Mouse (Mus musculus) stomach, embryonic 16.5 days (tissue): Measurements from ENCODE around the gene Qprt. TPM values are rescaled to one million over a fixed set of nuclear protein-coding genes. Genes with fewer than 3 reads are reported as not detected.

Source experiments
- ATAC-seq: fragments of 200-750 bp; cut with Nextera tagmentation; 2 replicates; pipeline ENCODE4 v1.8.0; 2017; ENCODE audit warnings: moderate number of reproducible peaks, moderate TSS enrichment; ENCODE audit not compliant: insufficient read depth, low FRiP score
- H3K27ac ChIP-seq: fragments of 300-500 bp; sonication (generic); 2 replicates; pipeline ENCODE4 v1.5.1; 2014; ENCODE audit warnings: low read length
- H3K27me3 ChIP-seq: fragments of 300-500 bp; sonication (generic); 2 replicates; pipeline ENCODE4 v1.6.1; 2014; ENCODE audit warnings: low read length, control low read depth, mixed read lengths; ENCODE audit not compliant: control insufficient read depth, insufficient read depth
- H3K36me3 ChIP-seq: fragments of 300-500 bp; sonication (generic); 2 replicates; pipeline ENCODE4 v1.6.1; 2014; ENCODE audit warnings: low read length; ENCODE audit not compliant: control insufficient read depth, insufficient read depth
- H3K4me1 ChIP-seq: fragments of 300-500 bp; sonication (generic); 2 replicates; pipeline ENCODE4 v1.6.1; 2014; ENCODE audit warnings: low read length, control low read depth, mixed read lengths; ENCODE audit not compliant: control insufficient read depth, insufficient read depth
- H3K4me2 ChIP-seq: fragments of 300-500 bp; sonication (generic); 2 replicates; pipeline ENCODE4 v1.6.1; 2014; ENCODE audit warnings: low read depth, low read length, mixed read lengths
- H3K4me3 ChIP-seq: fragments of 300-500 bp; sonication (generic); replicated peaks from 2 replicates; pipeline ENCODE4 v1.5.1; 2014; ENCODE audit warnings: mild to moderate bottlenecking, low read length
- H3K9ac ChIP-seq: fragments of 300-500 bp; sonication (generic); 2 replicates; pipeline ENCODE4 v1.6.1; 2014; ENCODE audit warnings: low read length
- H3K9me3 ChIP-seq: fragments of 300-500 bp; sonication (generic); replicated peaks from 2 replicates; pipeline ENCODE4 v1.6.1; 2016; ENCODE audit warnings: low read length, control low read depth; ENCODE audit not compliant: control insufficient read depth
- WGBS: fragments of 180-500 bp; shearing (Covaris S2); extraction: QIAGEN DNeasy Blood & Tissue Kit; methylation state at CpG from one replicate; pipeline ENCODE4 v1.1.7; 2014; 5-methylcytosine and 5-hydroxymethylcytosine counted together
- polyA plus RNA-seq: library from polyadenylated mRNA; unstranded; fragments of >200 nt; fragmentation: Nextera tagmentation; extraction: Ambion mirVana; gene quantifications from 2 replicates; pipeline ENCODE4 v1.2.1, GENCODE M21; 2015

Qprt gene
- polyA plus RNA-seq, 1 experiment from 2014 or later = 4.8 TPM

GRCm38 (mm10) chr7:127146267-127146603, 24.2 kb upstream of the Qprt start:
- no peak overlapping the region for H3K27ac ChIP-seq
- no peaks in the 10 kb centered on the region for H3K9me3 ChIP-seq
- no peaks in the 10 kb centered on the region for H3K4me1 ChIP-seq
- no peaks in the 10 kb centered on the region for H3K36me3 ChIP-seq
- H3K4me3 ChIP-seq = no peak overlapping the region
- 63% methylated on average over 2 of the region's 2 CpGs for WGBS
- no peak overlapping the region for H3K9ac ChIP-seq
- H3K27me3 ChIP-seq = no peaks in the 10 kb centered on the region
- no peak for ATAC-seq
- no peak overlapping the region for H3K4me2 ChIP-seq

- ATAC-seq = no peak
- H3K9me3 ChIP-seq = no peaks in the 10 kb centered on the region
- no peak overlapping the region for H3K27ac ChIP-seq
- no peaks in the 10 kb centered on the region for H3K36me3 ChIP-seq
- H3K9ac ChIP-seq = no peak overlapping the region
- H3K4me3 ChIP-seq = no peak overlapping the region
- H3K4me1 ChIP-seq = no peaks in the 10 kb centered on the region
- H3K4me2 ChIP-seq = no peak overlapping the region
- H3K27me3 ChIP-seq = no peaks in the 10 kb centered on the region
- 55% methylated on average over 9 of the region's 9 CpGs for WGBS
Measured at GRCm38 (mm10) chr7:127145387-127146266, 23.6 kb upstream of the Qprt start.

- Histone ChIP-seq H3K27ac (no peak overlapping the region), H3K9me3 (no peaks in the 10 kb centered on the region), H3K4me1 (no peaks in the 10 kb centered on the region), H3K36me3 (no peaks in the 10 kb centered on the region), H3K9ac (no peak overlapping the region), H3K4me2 (no peak overlapping the region), H3K27me3 (no peaks in the 10 kb centered on the region), H3K4me3 (no peak overlapping the region)
- ATAC-seq = no peak
- WGBS = 73% methylated on average over 7 of the region's 7 CpGs
Measured at GRCm38 (mm10) chr7:127144412-127144811, 22.4 kb upstream of the Qprt start.

- Histone ChIP-seq H3K4me3 (no peak overlapping the region), H3K9me3 (no peaks in the 10 kb centered on the region), H3K9ac (no peak overlapping the region), H3K36me3 (no peaks in the 10 kb centered on the region), H3K27me3 (no peaks in the 10 kb centered on the region), H3K27ac (no peak overlapping the region), H3K4me2 (no peak overlapping the region), H3K4me1 (no peaks in the 10 kb centered on the region)
- WGBS = 87% methylated on average over 4 of the region's 4 CpGs
- no peak for ATAC-seq
Measured at GRCm38 (mm10) chr7:127142666-127143065, 20.6 kb upstream of the Qprt start.

- no peak overlapping the region for H3K4me3 ChIP-seq
- ATAC-seq = no peak
- no peaks in the 10 kb centered on the region for H3K9me3 ChIP-seq
- 48% methylated on average over 2 of the region's 2 CpGs for WGBS
- no peak overlapping the region for H3K27ac ChIP-seq
- no peaks in the 10 kb centered on the region for H3K27me3 ChIP-seq
- H3K4me1 ChIP-seq = no peaks in the 10 kb centered on the region
- no peak overlapping the region for H3K4me2 ChIP-seq
- H3K36me3 ChIP-seq = no peaks in the 10 kb centered on the region
- H3K9ac ChIP-seq = no peak overlapping the region
Measured at GRCm38 (mm10) chr7:127142214-127142613, 20.2 kb upstream of the Qprt start.

- ATAC-seq = no peak
- Histone ChIP-seq H3K9me3 (no peaks in the 10 kb centered on the region), H3K4me2 (no peak overlapping the region), H3K36me3 (no peaks in the 10 kb centered on the region), H3K9ac (no peak overlapping the region), H3K4me3 (no peak overlapping the region), H3K27me3 (no peaks in the 10 kb centered on the region), H3K4me1 (no peaks in the 10 kb centered on the region), H3K27ac (no peak overlapping the region)
- WGBS = 61% methylated on average over 7 of the region's 7 CpGs
Measured at GRCm38 (mm10) chr7:127140623-127141404, 18.8 kb upstream of the Qprt start.

GRCm38 (mm10) chr7:127139562-127139961, 17.5 kb upstream of the Qprt start:
- ATAC-seq = no peak
- H3K9me3 ChIP-seq = no peaks in the 10 kb centered on the region
- H3K4me1 ChIP-seq = no peaks in the 10 kb centered on the region
- H3K9ac ChIP-seq = no peak overlapping the region
- 45% methylated on average over 5 of the region's 5 CpGs for WGBS
- no peaks in the 10 kb centered on the region for H3K27me3 ChIP-seq
- H3K36me3 ChIP-seq = no peaks in the 10 kb centered on the region
- H3K27ac ChIP-seq = no peak overlapping the region
- no peak overlapping the region for H3K4me3 ChIP-seq
- H3K4me2 ChIP-seq = no peak overlapping the region

GRCm38 (mm10) chr7:127139100-127139499, 17.1 kb upstream of the Qprt start:
- no peaks in the 10 kb centered on the region for H3K9me3 ChIP-seq
- H3K4me3 ChIP-seq = no peak overlapping the region
- no peaks in the 10 kb centered on the region for H3K27me3 ChIP-seq
- no peak overlapping the region for H3K4me2 ChIP-seq
- H3K4me1 ChIP-seq = no peaks in the 10 kb centered on the region
- no peaks in the 10 kb centered on the region for H3K36me3 ChIP-seq
- no peak for ATAC-seq
- no peak overlapping the region for H3K9ac ChIP-seq
- no peak overlapping the region for H3K27ac ChIP-seq
- WGBS = 84% methylated on average over 7 of the region's 7 CpGs

GRCm38 (mm10) chr7:127137262-127138017, 15.4 kb upstream of the Qprt start, which contains the start of gene Spn:
TSS of gene Spn (minus strand) at chr7:127137823.
- no peak within 1 kb of the TSS for H3K27ac ChIP-seq
- H3K36me3 ChIP-seq = no peaks in the 10 kb centered on the region
- no peak within 1 kb of the TSS for H3K4me3 ChIP-seq
- no peaks in the 10 kb centered on the region for H3K27me3 ChIP-seq
- no peaks in the 10 kb centered on the region for H3K9me3 ChIP-seq
- no peak within 1 kb of the TSS for H3K9ac ChIP-seq
- H3K4me2 ChIP-seq = no peak within 1 kb of the TSS
- WGBS = 56% methylated on average over 9 of the region's 9 CpGs
- no peaks in the 10 kb centered on the region for H3K4me1 ChIP-seq
- ATAC-seq = no peak
